Mouse (Mus musculus) neural tube, embryonic 13.5 days (tissue): ENCODE data around the gene Lipc. TPM values are rescaled to one million over a fixed set of nuclear protein-coding genes. Genes with fewer than 3 reads are reported as not detected.

Experiments used
- ATAC-seq: fragments of 200-750 bp; cut with Nextera tagmentation; 2 replicates; pipeline ENCODE4 v1.8.0; 2017; ENCODE audit warnings: low read depth, mild to moderate bottlenecking, moderate TSS enrichment, moderate library complexity
- H3K27ac ChIP-seq: fragments of 300-500 bp; sonication (generic); replicated peaks from 2 replicates; pipeline ENCODE4 v1.5.1; 2015; ENCODE audit warnings: moderate library complexity, mild to moderate bottlenecking, inconsistent platforms
- H3K27me3 ChIP-seq: fragments of 300-500 bp; sonication (generic); 2 replicates; pipeline ENCODE4 v1.6.1; 2015; ENCODE audit warnings: mild to moderate bottlenecking, inconsistent platforms
- H3K36me3 ChIP-seq: fragments of 300-500 bp; sonication (generic); 2 replicates; pipeline ENCODE4 v1.6.1; 2015; ENCODE audit warnings: mild to moderate bottlenecking, inconsistent platforms
- H3K4me1 ChIP-seq: fragments of 300-500 bp; sonication (generic); replicated peaks from 2 replicates; pipeline ENCODE4 v1.6.1; 2015; ENCODE audit warnings: inconsistent platforms
- H3K4me2 ChIP-seq: fragments of 300-500 bp; sonication (generic); 2 replicates; pipeline ENCODE4 v1.6.1; 2015; ENCODE audit warnings: inconsistent platforms, mild to moderate bottlenecking, moderate library complexity
- H3K4me3 ChIP-seq: fragments of 300-500 bp; sonication (generic); 2 replicates; pipeline ENCODE4 v1.5.1; 2015; ENCODE audit warnings: mild to moderate bottlenecking, inconsistent platforms
- H3K9ac ChIP-seq: fragments of 300-500 bp; sonication (generic); 2 replicates; pipeline ENCODE4 v1.6.1; 2015; ENCODE audit warnings: moderate library complexity, mild to moderate bottlenecking, inconsistent platforms
- H3K9me3 ChIP-seq: fragments of 300-500 bp; sonication (generic); 2 replicates; pipeline ENCODE4 v1.6.1; 2016; ENCODE audit warnings: inconsistent platforms
- WGBS: fragments of 180-500 bp; shearing (Covaris S2); methylation state at CpG from one replicate; pipeline ENCODE4 v1.1.7; 2015; 5-methylcytosine and 5-hydroxymethylcytosine counted together
- polyA plus RNA-seq: library from polyadenylated mRNA; unstranded; fragments of >200 nt; fragmentation: Nextera tagmentation; extraction: Ambion mirVana; gene quantifications from 2 replicates; pipeline ENCODE4 v1.2.1, GENCODE M21; 2015

Gene Lipc
- polyA plus RNA-seq, 1 experiment from 2014 or later = 0.36 TPM

DNA sequence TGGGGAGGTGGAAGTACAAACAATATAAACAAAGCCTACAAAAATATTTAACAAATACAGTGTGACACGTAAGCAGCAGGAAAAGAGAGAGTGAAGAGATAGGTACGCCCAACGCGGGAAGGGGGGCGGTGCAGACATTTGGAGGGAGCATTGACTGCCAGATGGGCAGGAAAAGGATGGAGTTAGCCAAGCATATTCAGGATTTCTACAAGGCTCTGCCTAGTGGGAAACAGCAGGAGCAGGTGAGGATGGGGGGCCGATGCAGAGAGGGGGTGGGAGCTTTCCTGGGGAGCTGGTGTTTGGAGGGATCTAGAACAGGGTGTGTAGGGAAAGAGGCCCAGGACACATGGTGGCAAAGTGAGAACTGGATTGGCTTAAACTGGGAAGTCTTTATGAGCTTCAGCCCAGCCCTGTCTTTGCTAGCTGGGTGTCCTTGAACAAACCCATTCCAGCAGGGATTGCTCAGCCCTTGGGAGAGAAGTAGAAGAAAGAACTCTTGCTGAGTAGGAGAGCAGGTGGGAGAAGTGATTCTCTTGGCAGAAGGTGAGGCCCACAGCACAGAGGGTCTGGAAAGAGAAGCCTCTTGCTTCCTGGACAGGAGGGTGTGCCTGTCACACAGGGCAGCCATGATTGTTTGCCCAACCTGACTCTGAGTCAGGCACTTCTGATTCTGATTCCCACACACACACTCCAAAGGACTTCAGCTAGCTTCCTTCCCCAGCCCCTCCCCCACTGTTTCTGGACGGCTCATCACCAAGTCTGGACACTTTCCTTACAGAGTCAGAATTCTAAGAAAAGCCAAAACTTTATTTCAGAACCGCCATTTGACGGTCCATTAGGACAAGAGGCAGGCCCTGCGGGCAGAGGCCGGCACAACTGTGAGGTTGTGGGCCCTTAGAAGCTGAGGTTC lies 49.0 kb downstream of the Lipc start:
- Histone ChIP-seq H3K9ac (no peak overlapping the region), H3K27ac (no peak overlapping the region), H3K27me3 (no peaks in the 10 kb centered on the region), H3K4me1 (no peaks in the 10 kb centered on the region), H3K36me3 (no peaks in the 10 kb centered on the region), H3K9me3 (no peaks in the 10 kb centered on the region), H3K4me2 (no peak overlapping the region), H3K4me3 (no peak overlapping the region)
- 91% methylated on average over 11 of the region's 11 CpGs for WGBS
- ATAC-seq = no peak

DNA sequence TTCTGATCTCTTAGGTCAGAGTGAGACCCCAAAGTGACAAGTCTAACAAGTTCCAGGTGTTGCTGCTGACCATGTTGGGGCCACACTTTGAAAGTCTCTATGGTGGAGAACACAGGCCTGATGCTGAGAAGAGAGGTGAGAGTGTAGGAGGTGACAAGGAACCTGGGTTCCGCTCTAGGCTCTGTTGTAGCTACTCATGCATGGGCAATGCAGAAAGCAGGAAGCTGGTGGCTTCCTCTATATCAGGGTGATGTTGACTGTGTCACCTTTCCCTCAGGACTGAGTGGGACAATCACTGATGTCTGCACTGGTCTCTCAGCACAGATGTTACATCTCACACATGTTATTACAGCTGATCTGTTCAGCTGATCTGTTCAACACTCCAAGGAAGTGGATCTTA lies 57.8 kb downstream of the Lipc start:
- Histone ChIP-seq H3K9me3 (no peaks in the 10 kb centered on the region), H3K27ac (no peak overlapping the region), H3K4me3 (no peak overlapping the region), H3K4me1 (no peaks in the 10 kb centered on the region), H3K4me2 (no peak overlapping the region), H3K9ac (no peak overlapping the region), H3K27me3 (no peaks in the 10 kb centered on the region), H3K36me3 (no peaks in the 10 kb centered on the region)
- no peak for ATAC-seq
- 92% methylated on average over 1 of the region's 1 CpGs for WGBS

DNA sequence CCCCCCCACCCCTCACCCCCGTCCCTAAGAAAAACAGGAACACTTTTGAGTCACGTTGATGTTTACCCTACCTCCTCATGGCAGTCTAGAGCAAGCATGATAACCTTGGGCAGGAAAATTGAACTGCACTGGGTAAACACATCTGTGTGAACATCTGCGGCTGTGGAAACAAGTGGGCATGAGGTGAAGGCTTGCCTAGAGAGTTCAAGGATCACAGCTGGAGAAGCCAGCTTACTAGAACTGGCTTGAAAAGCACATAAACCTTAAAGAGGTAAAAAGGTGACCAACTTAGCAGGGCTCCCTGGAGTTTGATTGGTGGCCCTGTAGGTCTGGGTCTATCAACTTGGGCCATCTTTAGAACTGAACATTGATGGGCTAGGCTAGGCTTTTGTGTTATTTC lies 58.5 kb downstream of the Lipc start:
- Histone ChIP-seq H3K9ac (no peak overlapping the region), H3K4me3 (no peak overlapping the region), H3K4me1 (no peaks in the 10 kb centered on the region), H3K4me2 (no peak overlapping the region), H3K27ac (no peak overlapping the region), H3K36me3 (no peaks in the 10 kb centered on the region), H3K9me3 (no peaks in the 10 kb centered on the region), H3K27me3 (no peaks in the 10 kb centered on the region)
- WGBS = 66% methylated on average over 3 of the region's 3 CpGs
- no peak for ATAC-seq

DNA sequence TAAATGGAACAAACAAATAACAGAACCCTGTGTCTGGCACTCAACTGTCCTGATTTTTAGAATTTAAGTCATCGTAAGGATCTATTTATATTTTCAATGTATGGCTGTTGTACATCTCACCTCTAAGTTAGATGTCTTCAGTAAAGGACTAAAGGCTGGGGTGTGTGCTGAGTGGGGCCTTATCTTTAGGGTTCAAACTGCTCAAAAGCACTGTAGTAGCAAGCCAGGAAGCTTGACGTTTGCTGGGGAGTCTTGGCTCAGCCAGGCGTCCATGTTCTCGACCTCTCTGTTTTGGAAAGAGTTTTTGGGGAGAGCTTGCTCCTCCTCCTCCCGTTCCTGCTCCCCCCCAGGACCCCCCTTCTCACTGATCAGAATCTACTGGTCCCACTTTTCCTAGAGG lies 59.4 kb downstream of the Lipc start:
- Histone ChIP-seq H3K9me3 (no peaks in the 10 kb centered on the region), H3K9ac (no peak overlapping the region), H3K27ac (no peak overlapping the region), H3K36me3 (no peaks in the 10 kb centered on the region), H3K27me3 (no peaks in the 10 kb centered on the region), H3K4me3 (no peak overlapping the region), H3K4me2 (no peak overlapping the region), H3K4me1 (no peaks in the 10 kb centered on the region)
- ATAC-seq = no peak
- WGBS = 92% methylated on average over 5 of the region's 5 CpGs

DNA sequence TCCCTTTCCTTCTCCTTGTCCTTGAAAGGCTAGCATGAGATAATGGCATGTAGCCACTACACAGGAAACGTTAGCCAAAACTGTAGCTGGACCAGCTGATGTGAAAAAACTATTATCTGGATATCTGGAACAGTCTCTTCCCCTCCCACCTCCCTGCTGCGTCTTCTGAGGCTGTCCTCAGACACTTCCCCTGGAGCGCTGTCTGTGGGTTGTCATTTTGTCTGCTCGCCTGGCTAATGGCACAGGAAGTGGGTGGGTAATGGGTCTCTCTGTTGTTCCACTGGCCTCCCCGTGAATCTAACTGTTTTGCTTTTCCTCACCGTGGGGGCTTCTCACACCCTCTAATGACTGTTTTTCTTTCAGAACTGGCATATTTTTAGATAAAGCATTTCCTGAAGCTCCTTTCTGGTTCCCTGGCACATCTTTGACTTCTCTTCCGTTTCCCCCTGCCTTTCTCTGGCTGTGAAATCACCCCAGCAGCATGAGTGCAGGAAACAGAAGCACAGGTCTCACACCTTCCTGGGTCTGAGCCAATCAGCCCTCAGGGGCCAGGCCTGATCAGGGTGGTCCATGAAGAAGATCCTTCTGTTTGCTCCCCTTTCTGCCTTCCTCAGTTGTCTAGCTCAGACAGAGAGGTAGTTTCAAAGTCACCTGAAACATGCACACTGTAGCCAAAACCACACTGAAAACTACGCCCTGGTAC lies 60.4 kb downstream of the Lipc start:
- 64% methylated on average over 8 of the region's 8 CpGs for WGBS
- no peak for ATAC-seq

DNA sequence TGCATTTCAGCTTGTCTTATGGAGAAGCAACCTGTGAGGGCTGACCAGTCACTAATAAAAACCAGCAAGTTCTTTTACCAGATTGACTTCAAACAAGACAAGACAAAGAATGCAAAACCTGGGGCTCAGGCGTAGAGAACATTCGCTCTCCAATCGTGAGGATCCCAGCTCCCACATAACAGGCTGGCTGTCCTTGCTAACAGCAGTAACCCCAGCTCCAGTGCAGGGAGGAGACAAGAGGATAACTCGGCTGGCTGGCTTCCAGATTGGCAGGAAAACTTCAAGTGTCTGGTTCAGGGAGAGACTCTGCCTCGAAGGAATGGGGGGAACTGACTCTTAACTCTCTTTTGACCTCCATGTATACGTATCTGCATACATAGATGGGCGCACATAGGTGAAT lies 61.3 kb downstream of the Lipc start:
- WGBS = 90% methylated on average over 7 of the region's 7 CpGs
- no peak for ATAC-seq

More for the DNA sequence above, 60.4 kb downstream of the Lipc start:
- no peaks in the 10 kb centered on the region for H3K4me1 ChIP-seq
- H3K27ac ChIP-seq = no peak overlapping the region
- H3K36me3 ChIP-seq = no peaks in the 10 kb centered on the region
- H3K27me3 ChIP-seq = no peaks in the 10 kb centered on the region
- H3K4me3 ChIP-seq = no peak overlapping the region
- H3K9ac ChIP-seq = no peak overlapping the region
- no peak overlapping the region for H3K4me2 ChIP-seq
- H3K9me3 ChIP-seq = no peaks in the 10 kb centered on the region

DNA sequence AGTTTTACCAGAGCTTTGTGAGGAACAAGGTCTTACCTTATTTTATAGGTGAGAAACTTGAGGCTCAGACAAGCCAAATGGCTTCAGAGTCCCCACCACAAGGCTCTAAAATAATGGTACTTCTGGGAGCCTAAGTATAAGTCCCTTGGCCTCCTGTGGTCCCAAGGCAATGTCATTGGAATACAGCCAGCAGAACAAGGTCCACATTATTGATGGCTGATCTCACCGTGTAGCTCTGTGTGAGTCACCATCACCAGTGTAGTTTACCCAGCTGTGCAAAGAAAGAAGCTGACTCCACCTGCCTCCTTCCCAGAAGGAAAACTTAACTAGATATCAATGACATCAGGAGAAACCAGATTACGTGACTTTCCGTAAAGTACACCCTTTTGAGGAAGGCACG lies 63.1 kb downstream of the Lipc start:
- Histone ChIP-seq H3K36me3 (no peaks in the 10 kb centered on the region), H3K9me3 (no peaks in the 10 kb centered on the region), H3K4me3 (no peak overlapping the region), H3K4me2 (no peak overlapping the region), H3K9ac (no peak overlapping the region), H3K4me1 (no peaks in the 10 kb centered on the region), H3K27ac (no peak overlapping the region), H3K27me3 (no peaks in the 10 kb centered on the region)
- ATAC-seq = no peak
- 71% methylated on average over 4 of the region's 4 CpGs for WGBS

More for the DNA sequence above, 61.3 kb downstream of the Lipc start:
- no peaks in the 10 kb centered on the region for H3K9me3 ChIP-seq
- no peaks in the 10 kb centered on the region for H3K4me1 ChIP-seq
- no peak overlapping the region for H3K4me3 ChIP-seq
- no peaks in the 10 kb centered on the region for H3K27me3 ChIP-seq
- no peak overlapping the region for H3K27ac ChIP-seq
- no peaks in the 10 kb centered on the region for H3K36me3 ChIP-seq
- H3K4me2 ChIP-seq = no peak overlapping the region
- H3K9ac ChIP-seq = no peak overlapping the region

DNA sequence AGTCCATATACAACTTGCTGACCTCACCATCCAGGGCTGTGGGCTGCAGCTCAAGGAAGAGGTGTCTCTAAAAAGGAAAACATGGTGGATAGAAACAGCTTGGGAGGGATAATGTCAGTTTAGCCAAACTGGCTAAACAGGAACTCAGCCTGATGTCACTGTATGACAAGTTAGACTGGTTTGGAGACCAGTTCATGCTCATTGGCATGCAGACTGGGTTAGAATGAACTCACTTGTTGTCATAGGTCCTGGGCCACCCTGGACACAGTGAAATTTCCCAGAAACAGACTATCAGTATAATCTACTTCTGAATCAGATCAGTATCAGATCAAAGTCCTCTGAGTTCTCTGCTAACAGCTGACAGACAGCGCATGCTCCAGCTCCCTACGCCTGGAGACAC lies 63.5 kb downstream of the Lipc start:
- Histone ChIP-seq H3K4me2 (no peak overlapping the region), H3K4me3 (no peak overlapping the region), H3K36me3 (no peaks in the 10 kb centered on the region), H3K9ac (no peak overlapping the region), H3K4me1 (no peaks in the 10 kb centered on the region), H3K27ac (no peak overlapping the region), H3K27me3 (no peaks in the 10 kb centered on the region), H3K9me3 (no peaks in the 10 kb centered on the region)
- no peak for ATAC-seq
- 88% methylated on average over 2 of the region's 2 CpGs for WGBS

DNA sequence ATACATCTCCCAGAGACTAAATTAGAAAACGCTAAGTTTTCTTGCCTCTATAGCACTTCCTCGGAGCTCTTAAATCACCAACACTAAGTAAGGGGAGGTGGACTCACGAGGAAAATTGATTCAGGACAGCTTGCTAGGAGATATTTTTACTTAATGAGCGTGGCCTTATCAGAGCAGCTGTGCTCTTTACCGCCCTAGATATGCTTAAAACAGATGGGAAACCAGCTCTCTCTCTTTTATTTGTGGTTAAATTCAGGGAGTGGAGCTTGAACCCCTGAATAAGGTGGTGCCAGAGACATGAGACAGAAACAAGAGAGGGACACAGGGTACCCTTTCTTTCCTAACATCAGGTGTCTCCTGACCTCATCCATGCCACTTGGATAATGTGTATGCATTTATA lies 70.0 kb downstream of the Lipc start:
- H3K36me3 ChIP-seq = no peaks in the 10 kb centered on the region
- no peak overlapping the region for H3K9ac ChIP-seq
- no peak overlapping the region for H3K4me2 ChIP-seq
- no peak overlapping the region for H3K27ac ChIP-seq
- 58% methylated on average over 5 of the region's 5 CpGs for WGBS
- no peak overlapping the region for H3K4me3 ChIP-seq
- H3K27me3 ChIP-seq = no peaks in the 10 kb centered on the region
- no peaks in the 10 kb centered on the region for H3K4me1 ChIP-seq
- ATAC-seq = no peak
- no peaks in the 10 kb centered on the region for H3K9me3 ChIP-seq

DNA sequence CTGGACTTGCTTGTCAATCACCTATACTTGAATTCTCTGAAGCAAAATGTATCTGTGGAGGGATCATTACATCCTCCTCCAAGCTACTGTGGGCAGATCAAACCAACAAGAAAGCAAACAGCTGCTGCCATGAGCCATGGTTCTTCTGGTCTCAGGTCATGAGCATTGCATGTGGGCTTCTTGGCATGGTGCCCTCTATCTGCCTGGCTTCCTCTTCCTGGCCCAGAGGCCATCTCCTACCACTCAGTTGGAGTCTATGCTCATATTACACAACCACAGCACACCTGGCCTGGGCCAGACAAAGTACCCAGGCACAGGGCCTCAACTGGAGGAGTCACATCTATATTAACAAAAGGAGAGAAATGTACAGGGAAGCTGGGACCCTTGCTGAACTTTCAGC lies 73.2 kb downstream of the Lipc start:
- H3K36me3 ChIP-seq = no peaks in the 10 kb centered on the region
- no peaks in the 10 kb centered on the region for H3K9me3 ChIP-seq
- H3K4me2 ChIP-seq = no peak overlapping the region
- no peaks in the 10 kb centered on the region for H3K4me1 ChIP-seq
- no peak overlapping the region for H3K9ac ChIP-seq
- H3K27ac ChIP-seq = no peak overlapping the region
- no peak for ATAC-seq
- H3K27me3 ChIP-seq = no peaks in the 10 kb centered on the region
- no peak overlapping the region for H3K4me3 ChIP-seq

DNA sequence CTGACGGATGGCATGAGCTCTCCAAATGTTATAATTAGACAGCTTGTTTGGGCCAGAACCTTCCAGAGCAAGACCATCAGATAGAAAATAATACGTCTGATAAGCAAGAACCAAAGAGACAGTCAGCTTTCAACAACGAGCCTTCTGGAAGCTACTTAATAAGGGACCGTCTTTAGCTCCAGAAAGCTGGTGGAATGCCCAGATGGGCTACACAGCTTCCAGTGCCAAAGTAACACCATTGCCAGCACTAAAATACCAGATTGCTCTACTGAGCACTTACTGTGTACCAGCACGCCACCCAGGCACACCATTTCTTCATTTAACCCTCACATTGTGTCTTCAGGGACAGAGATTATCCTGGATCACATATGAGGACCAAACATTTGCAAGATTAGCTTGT lies 73.9 kb downstream of the Lipc start:
- WGBS = 88% methylated on average over 5 of the region's 5 CpGs
- no peaks in the 10 kb centered on the region for H3K27me3 ChIP-seq
- no peaks in the 10 kb centered on the region for H3K9me3 ChIP-seq
- H3K9ac ChIP-seq = no peak overlapping the region
- H3K4me1 ChIP-seq = no peaks in the 10 kb centered on the region
- no peak overlapping the region for H3K27ac ChIP-seq
- no peak for ATAC-seq
- H3K4me2 ChIP-seq = no peak overlapping the region
- H3K36me3 ChIP-seq = no peaks in the 10 kb centered on the region
- no peak overlapping the region for H3K4me3 ChIP-seq

DNA sequence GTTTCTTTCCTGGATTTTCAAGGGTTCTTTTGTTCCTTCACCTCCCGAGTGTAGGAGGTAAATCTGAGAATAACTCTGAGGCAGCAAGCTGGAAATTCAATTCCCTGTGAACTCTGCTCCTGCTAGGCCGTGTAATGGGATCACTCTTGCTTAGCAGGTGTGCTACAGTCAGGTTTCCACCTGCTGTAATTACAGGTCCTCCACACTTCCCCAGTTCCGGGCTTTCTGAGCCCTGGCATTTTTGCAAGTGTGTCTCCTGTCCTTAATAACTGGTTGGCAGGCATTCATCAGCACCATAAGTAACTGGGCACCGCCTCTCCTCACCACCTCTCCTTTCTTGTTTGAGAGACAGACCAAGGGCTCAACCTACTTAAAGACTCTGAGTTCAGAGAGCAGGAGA lies 76.5 kb downstream of the Lipc start:
- H3K4me3 ChIP-seq = no peak overlapping the region
- no peaks in the 10 kb centered on the region for H3K9me3 ChIP-seq
- H3K4me2 ChIP-seq = no peak overlapping the region
- ATAC-seq = no peak
- no peak overlapping the region for H3K27ac ChIP-seq
- WGBS = 70% methylated on average over 4 of the region's 4 CpGs
- no peaks in the 10 kb centered on the region for H3K36me3 ChIP-seq
- H3K4me1 ChIP-seq = no peaks in the 10 kb centered on the region
- no peak overlapping the region for H3K9ac ChIP-seq
- no peaks in the 10 kb centered on the region for H3K27me3 ChIP-seq
